Comparison of ENCODE assay signal across 8 mouse cellular contexts in genomic region chr6:113045575-113045974, GRCm38 (mm10). TPM values are rescaled to one million over a fixed set of nuclear protein-coding genes. Genes with fewer than 3 reads are reported as not detected.
DNase-seq lines count a peak whose midpoint lies in the region; ATAC-seq and TF ChIP-seq lines count a peak whose summit lies in the region.

No protein-coding gene starts in this region.

- H3K36me3 ChIP-seq in forebrain, embryonic 14.5 days (ENCODE audit: control insufficient read depth, insufficient read depth, low read length), result peaks cover 20% of the 10 kb centered on the region
- peaks cover 7% of the 10 kb centered on the region; the same call in 1 of the 2 replicates for H3K36me3 ChIP-seq in liver, embryonic 11.5 days (ENCODE audit: control insufficient read depth, insufficient read depth, low read length)
- 0 out of 2 replicates have a peak, but pooled peaks cover 4% of the 10 kb centered on the region for H3K36me3 ChIP-seq in stomach, embryonic 15.5 days

- under 1% methylated on average over 11 of the region's 11 CpGs for WGBS in forebrain, embryonic 14.5 days
- WGBS in liver, embryonic 11.5 days, result under 1% methylated on average over 11 of the region's 11 CpGs
- under 1% methylated on average over 11 of the region's 11 CpGs for WGBS in stomach, embryonic 15.5 days

- H3K4me1 ChIP-seq in forebrain, embryonic 14.5 days (ENCODE audit: control insufficient read depth, insufficient read depth, low read length), result peaks cover 15% of the 10 kb centered on the region
- peaks cover 41% of the 10 kb centered on the region for H3K4me1 ChIP-seq in liver, embryonic 11.5 days (replicated peaks; ENCODE audit: control insufficient read depth, insufficient read depth, low read length)
- H3K4me1 ChIP-seq in stomach, embryonic 15.5 days, result peaks cover 10% of the 10 kb centered on the region; the same call in 1 of the 2 replicates

- H3K4me3 ChIP-seq in layer of hippocampus, adult 2 months, result peak overlapping the region; percentile 97
- H3K4me3 ChIP-seq in forebrain, embryonic 14.5 days (ENCODE audit: low read depth, low read length), result peak overlapping the region; percentile 75
- peak overlapping the region; percentile 69 for H3K4me3 ChIP-seq in liver, embryonic 11.5 days (ENCODE audit: low read depth, low read length)
- H3K4me3 ChIP-seq in stomach, embryonic 15.5 days (replicated peaks), result peak overlapping the region; percentile 74

- H3K9ac ChIP-seq in forebrain, embryonic 14.5 days (ENCODE audit: low read length), result peak overlapping the region; percentile 78
- peak overlapping the region; percentile 76 for H3K9ac ChIP-seq in liver, embryonic 11.5 days (ENCODE audit: low read depth, low read length)
- H3K9ac ChIP-seq in stomach, embryonic 15.5 days, result peak overlapping the region; percentile 73

- no peak for TF ChIP-seq CTCF in layer of hippocampus, adult 2 months (conservative IDR thresholded peaks at IDR 0.05)

- peak; percentile 50 for ATAC-seq in forebrain, embryonic 14.5 days
- peak; percentile 11 for ATAC-seq in liver, embryonic 11.5 days (replicated peaks; ENCODE audit: low FRiP score)
- ATAC-seq in stomach, embryonic 15.5 days (ENCODE audit: insufficient read depth, low FRiP score, low read depth), result no peak

- H3K27me3 ChIP-seq in forebrain, embryonic 14.5 days (replicated peaks; ENCODE audit: control insufficient read depth, insufficient read depth, low read length), result no peaks in the 10 kb centered on the region
- H3K27me3 ChIP-seq in liver, embryonic 11.5 days (replicated peaks; ENCODE audit: control insufficient read depth, insufficient read depth, low read length), result no peaks in the 10 kb centered on the region
- H3K27me3 ChIP-seq in stomach, embryonic 15.5 days (replicated peaks), result no peaks in the 10 kb centered on the region

- peak overlapping the region; percentile 93 for H3K4me2 ChIP-seq in forebrain, embryonic 14.5 days (ENCODE audit: low read length)
- H3K4me2 ChIP-seq in liver, embryonic 11.5 days, result peak overlapping the region; percentile 75
- H3K4me2 ChIP-seq in stomach, embryonic 15.5 days, result peak overlapping the region; percentile 80

- H3K27ac ChIP-seq in layer of hippocampus, adult 2 months, result peak overlapping the region; percentile 91
- peak overlapping the region; percentile 81 for H3K27ac ChIP-seq in forebrain, embryonic 14.5 days (ENCODE audit: low read depth, low read length)
- peak overlapping the region; percentile 93 for H3K27ac ChIP-seq in liver, embryonic 11.5 days (ENCODE audit: low read depth, low read length)
- peak overlapping the region; percentile 95 for H3K27ac ChIP-seq in stomach, embryonic 15.5 days

- no peak for DNase-seq in layer of hippocampus, adult 2 months (ENCODE audit: low spot score in 2 of 2)
- DNase-seq in layer of hippocampus, adult 11-12 months (ENCODE audit: low spot score), result no peak
- DNase-seq in WW6 (ENCODE audit: low read depth, low spot score), result peak; percentile 29
- DNase-seq in forebrain, embryonic 14.5 days (ENCODE audit: low spot score), result no peak
- DNase-seq in liver, embryonic 11.5 days (ENCODE audit: low spot score), result no peak
- no peak for DNase-seq in cerebellum, adult 11 months
- DNase-seq in left cerebral cortex, adult 18-20 months (ENCODE audit: low spot score in 2 of 2), result no peak

- no peaks in the 10 kb centered on the region for H3K9me3 ChIP-seq in forebrain, embryonic 14.5 days (replicated peaks; ENCODE audit: control insufficient read depth, low read length)
- no peaks in the 10 kb centered on the region for H3K9me3 ChIP-seq in liver, embryonic 11.5 days (ENCODE audit: control insufficient read depth, low read length)
- H3K9me3 ChIP-seq in stomach, embryonic 15.5 days, result no peaks in the 10 kb centered on the region

RNA-seq across cellular contexts. Expression of gene Thumpd3, which starts 0.5 kb away (rescaled TPM):
- 10 to 100 TPM; 38.2 to 40.6 TPM for total RNA-seq in layer of hippocampus, adult 2 months (2021)
- 60.1 and 60.7 TPM in 2 replicates for polyA plus RNA-seq in forebrain, embryonic 14.5 days (2014; fragmentation: Nextera tagmentation; extraction: Ambion mirVana)
- polyA plus RNA-seq in liver, embryonic 11.5 days (2014; fragmentation: Nextera tagmentation; extraction: Ambion mirVana), result 70.5 and 72.5 TPM in 2 replicates
- 52.1 and 52.3 TPM in 2 replicates for polyA plus RNA-seq in stomach, embryonic 15.5 days (2015; fragmentation: Nextera tagmentation; extraction: Ambion mirVana)
- total RNA-seq in left cerebral cortex, adult 18-20 months (2021), result 10 to 100 TPM; 22.9 to 30.1 TPM

RNA-seq across cellular contexts. Expression of gene Setd5, which starts 31.6 kb away (rescaled TPM):
- total RNA-seq in layer of hippocampus, adult 2 months (2021), result 100 to 1,000 TPM; 110 to 113 TPM
- 44.1 and 47.6 TPM in 2 replicates for polyA plus RNA-seq in forebrain, embryonic 14.5 days (2014; fragmentation: Nextera tagmentation; extraction: Ambion mirVana)
- polyA plus RNA-seq in liver, embryonic 11.5 days (2014; fragmentation: Nextera tagmentation; extraction: Ambion mirVana), result 56.8 and 58.6 TPM in 2 replicates
- polyA plus RNA-seq in stomach, embryonic 15.5 days (2015; fragmentation: Nextera tagmentation; extraction: Ambion mirVana), result 70.3 and 72.2 TPM in 2 replicates
- total RNA-seq in left cerebral cortex, adult 18-20 months (2021), result 100 to 1,000 TPM in 1 of 2 experiments, 10 to 100 TPM in 1; 97.1 to 102 TPM
